Mouse (Mus musculus) MEL (cell line): ENCODE measurements at regions not wholly inside any gene's neighbourhood (a gene's known extent, or its start where the extent isn't known, plus 50 kb on each side); places are given as distances from the start of the nearest gene placed in this dataset.

Experiments used
- DNase-seq: peaks from one replicate; pipeline ENCODE4 v3.0.0; 2011; ENCODE audit warnings: low read depth, low spot score
- H3K27ac ChIP-seq: 2 replicates; pipeline ENCODE4 v1.5.1; 2012; ENCODE audit warnings: low read depth, mild to moderate bottlenecking, control low read depth, low read length, moderate library complexity; ENCODE audit not compliant: control insufficient read depth
- H3K27me3 ChIP-seq, 2 experiments: fragments of 150-350 bp in 1 of 2; sonication (generic) in 1 of 2; 2 replicates each; pipeline ENCODE4 v1.6.1; 2012; ENCODE audit warnings: low read length in 2 of 2, mild to moderate bottlenecking in 2 of 2, improper control_type of control experiment in 1 of 2, moderate library complexity in 1 of 2; ENCODE audit not compliant: insufficient read depth in 2 of 2, control insufficient read depth in 1 of 2
- H3K36me3 ChIP-seq, 2 experiments: 2 replicates each; pipeline ENCODE4 v1.6.1; 2012 to 2014; ENCODE audit warnings: low read length in 2 of 2, improper control_type of control experiment in 1 of 2, inconsistent platforms in 1 of 2, mild to moderate bottlenecking in 1 of 2; ENCODE audit not compliant: insufficient read depth in 2 of 2, control insufficient read depth in 1 of 2
- H3K4me1 ChIP-seq, 2 experiments: fragments of 150-350 bp in 1 of 2; sonication (generic) in 1 of 2; 2 replicates each; pipeline ENCODE4 v1.6.1; 2012; ENCODE audit warnings: low read length in 2 of 2, improper control_type of control experiment in 1 of 2, mild to moderate bottlenecking in 1 of 2; ENCODE audit not compliant: insufficient read depth in 2 of 2, control insufficient read depth in 1 of 2
- H3K4me3 ChIP-seq, 2 experiments: fragments of 150-350 bp in 1 of 2; sonication (generic) in 1 of 2; 2 replicates each; pipeline ENCODE4 v1.5.1; 2012; ENCODE audit warnings: low read depth in 2 of 2, low read length in 2 of 2, mild to moderate bottlenecking in 2 of 2, moderate library complexity in 2 of 2, control low read depth in 1 of 2, improper control_type of control experiment in 1 of 2; ENCODE audit not compliant: control insufficient read depth in 1 of 2, insufficient read depth in 1 of 2
- H3K79me2 ChIP-seq: 2 replicates; pipeline ENCODE4 v1.6.1; 2012; ENCODE audit warnings: mild to moderate bottlenecking, low read length, moderate library complexity; ENCODE audit not compliant: control insufficient read depth, poor library complexity, insufficient read depth
- H3K9ac ChIP-seq: 2 replicates; pipeline ENCODE4 v1.6.1; 2012; ENCODE audit warnings: low read depth, mild to moderate bottlenecking, control low read depth, low read length, moderate library complexity; ENCODE audit not compliant: control insufficient read depth, poor library complexity, severe bottlenecking
- H3K9me3 ChIP-seq: fragments of 150-350 bp; sonication (generic); replicated peaks from 2 replicates; pipeline ENCODE4 v1.6.1; 2012; ENCODE audit warnings: mild to moderate bottlenecking, low read length, improper control_type of control experiment, moderate library complexity; ENCODE audit not compliant: insufficient read depth
- CHD1 ChIP-seq: IDR thresholded peaks from 2 replicates; pipeline ENCODE4 v1.6.1; 2012; ENCODE audit warnings: low read depth, mild to moderate bottlenecking, inconsistent platforms, low read length, improper control_type of control experiment
- CTCF ChIP-seq, 3 experiments: IDR thresholded peaks in 2 of 3; conservative IDR thresholded peaks in 1 of 3; 2 replicates each; pipeline ENCODE4 v1.5.1; 2011 to 2012; ENCODE audit warnings: low read length in 3 of 3, low read depth in 2 of 3, mild to moderate bottlenecking in 2 of 3, improper control_type of control experiment in 1 of 3, inconsistent platforms in 1 of 3, mixed read lengths in 1 of 3, moderate library complexity in 1 of 3; ENCODE audit not compliant: control insufficient read depth in 1 of 3, insufficient read depth in 1 of 3, poor library complexity in 1 of 3, severe bottlenecking in 1 of 3
- ELF1 ChIP-seq: IDR thresholded peaks from 2 replicates; pipeline ENCODE4 v1.6.1; 2014; ENCODE audit warnings: low read depth, mild to moderate bottlenecking, inconsistent platforms, low read length, improper control_type of control experiment, moderate library complexity
- EP300 ChIP-seq, 2 experiments: IDR thresholded peaks; 2 replicates each; pipeline ENCODE4 v1.6.1; 2011; ENCODE audit warnings: improper control_type of control experiment in 2 of 2, low read length in 2 of 2, low read depth in 1 of 2, mild to moderate bottlenecking in 1 of 2
- ETS1 ChIP-seq: IDR thresholded peaks from 2 replicates; pipeline ENCODE4 v1.6.1; 2012; ENCODE audit warnings: low read depth, mild to moderate bottlenecking, inconsistent platforms, low read length, improper control_type of control experiment, moderate library complexity
- GABPA ChIP-seq: IDR thresholded peaks from 2 replicates; pipeline ENCODE4 v1.6.1; 2012; ENCODE audit warnings: low read depth, mild to moderate bottlenecking, inconsistent platforms, low read length, improper control_type of control experiment, moderate library complexity
- GATA1 ChIP-seq: IDR thresholded peaks from 2 replicates; pipeline ENCODE4 v1.6.1; 2011; ENCODE audit warnings: low read depth, low read length, improper control_type of control experiment
- KAT2A ChIP-seq: conservative IDR thresholded peaks from 2 replicates; pipeline ENCODE4 v1.6.1; 2012; ENCODE audit warnings: low read depth, low read length, improper control_type of control experiment, inconsistent platforms
- MAX ChIP-seq: IDR thresholded peaks from 2 replicates; pipeline ENCODE4 v1.6.1; 2011; ENCODE audit warnings: low read length, improper control_type of control experiment
- MEF2A ChIP-seq: IDR thresholded peaks from 2 replicates; pipeline ENCODE4 v1.6.1; 2014; ENCODE audit warnings: low read depth, mild to moderate bottlenecking, inconsistent platforms, low read length, improper control_type of control experiment; ENCODE audit not compliant: poor library complexity, insufficient replicate concordance, severe bottlenecking; ENCODE audit errors: extremely low read depth
- MYB ChIP-seq: IDR thresholded peaks from 2 replicates; pipeline ENCODE4 v1.6.1; 2011; ENCODE audit warnings: mild to moderate bottlenecking, low read depth, low read length, improper control_type of control experiment
- NRF1 ChIP-seq: IDR thresholded peaks from 2 replicates; pipeline ENCODE4 v1.6.1; 2014; ENCODE audit warnings: low read depth, mild to moderate bottlenecking, inconsistent platforms, low read length, improper control_type of control experiment, moderate library complexity; ENCODE audit not compliant: poor library complexity, insufficient read depth, severe bottlenecking
- POLR2A ChIP-seq, 2 experiments: IDR thresholded peaks; 2 replicates each; pipeline ENCODE4 v1.6.1; 2011 to 2012; ENCODE audit warnings: low read length in 2 of 2, mild to moderate bottlenecking in 2 of 2, control low read depth in 1 of 2, improper control_type of control experiment in 1 of 2, low read depth in 1 of 2, moderate library complexity in 1 of 2; ENCODE audit not compliant: control insufficient read depth in 1 of 2, insufficient read depth in 1 of 2, poor library complexity in 1 of 2
- POLR2AphosphoS2 ChIP-seq: IDR thresholded peaks from 2 replicates; pipeline ENCODE4 v1.6.1; 2011; ENCODE audit warnings: low read length, improper control_type of control experiment
- TAL1 ChIP-seq: IDR thresholded peaks from 2 replicates; pipeline ENCODE4 v1.6.1; 2012; ENCODE audit warnings: mild to moderate bottlenecking, inconsistent platforms, low read length, moderate library complexity, mixed read lengths
- UBTF ChIP-seq: IDR thresholded peaks from 2 replicates; pipeline ENCODE4 v1.6.1; 2012; ENCODE audit warnings: low read depth, mild to moderate bottlenecking, inconsistent platforms, low read length, improper control_type of control experiment, moderate library complexity, borderline replicate concordance; ENCODE audit not compliant: insufficient read depth
- USF1 ChIP-seq: IDR thresholded peaks from 2 replicates; pipeline ENCODE4 v1.6.1; 2014; ENCODE audit warnings: low read depth, mild to moderate bottlenecking, inconsistent platforms, low read length, improper control_type of control experiment, moderate library complexity
- USF2 ChIP-seq, 2 experiments: IDR thresholded peaks; 2 replicates each; pipeline ENCODE4 v1.6.1; 2011 to 2012; ENCODE audit warnings: improper control_type of control experiment in 2 of 2, low read length in 2 of 2, borderline replicate concordance in 1 of 2, inconsistent platforms in 1 of 2, low read depth in 1 of 2, mild to moderate bottlenecking in 1 of 2; ENCODE audit not compliant: insufficient read depth in 1 of 2
- ZKSCAN1 ChIP-seq: IDR thresholded peaks from 2 replicates; pipeline ENCODE4 v1.6.1; 2012; ENCODE audit warnings: low read depth, mild to moderate bottlenecking, inconsistent platforms, low read length, improper control_type of control experiment, moderate library complexity
- ZMIZ1 ChIP-seq: IDR thresholded peaks from 2 replicates; pipeline ENCODE4 v1.6.1; 2012; ENCODE audit warnings: low read depth, mild to moderate bottlenecking, inconsistent platforms, low read length, improper control_type of control experiment, moderate library complexity
- ZNF384 ChIP-seq: IDR thresholded peaks from 2 replicates; pipeline ENCODE4 v1.6.1; 2012; ENCODE audit warnings: low read depth, mild to moderate bottlenecking, inconsistent platforms, low read length, improper control_type of control experiment

- H3K27ac ChIP-seq: no peak overlapping the region
- H3K9me3 ChIP-seq: no peaks in the 10 kb centered on the region
- TF ChIP-seq ZMIZ1 (no peak), ETS1 (no peak)
- H3K9ac ChIP-seq: no peak overlapping the region
- no peaks in the 10 kb centered on the region for H3K36me3 ChIP-seq
- H3K27me3 ChIP-seq: no peaks in the 10 kb centered on the region
- H3K4me3 ChIP-seq: no peak overlapping the region
- no peak for DNase-seq
- no peaks in the 10 kb centered on the region for H3K79me2 ChIP-seq
- no peaks in the 10 kb centered on the region for H3K4me1 ChIP-seq
These were observed 341.1 kb downstream of the Cdh26 start for GRCm38 (mm10) chr2:178771435-178771834.

- Histone ChIP-seq H3K79me2 (no peaks in the 10 kb centered on the region), H3K9me3 (no peaks in the 10 kb centered on the region), H3K27ac (no peak overlapping the region), H3K9ac (no peak overlapping the region), H3K4me1 (no peaks in the 10 kb centered on the region), H3K36me3 (no peaks in the 10 kb centered on the region), H3K4me3 (no peak overlapping the region), H3K27me3 (no peaks in the 10 kb centered on the region)
- no peak for TF ChIP-seq POLR2AphosphoS2
- TF ChIP-seq UBTF: no peak
- DNase-seq: no peak
These were observed 341.6 kb downstream of the Cdh26 start for GRCm38 (mm10) chr2:178771881-178772280.

GRCm38 (mm10) chr2:178784822-178785589 lies 354.7 kb downstream of the Cdh26 start:
- H3K4me3 ChIP-seq: no peak overlapping the region
- no peak overlapping the region for H3K27ac ChIP-seq
- H3K9ac ChIP-seq: no peak overlapping the region
- no peaks in the 10 kb centered on the region for H3K27me3 ChIP-seq
- H3K4me1 ChIP-seq: no peaks in the 10 kb centered on the region
- H3K9me3 ChIP-seq: no peaks in the 10 kb centered on the region
- no peaks in the 10 kb centered on the region for H3K36me3 ChIP-seq
- H3K79me2 ChIP-seq: no peaks in the 10 kb centered on the region
- no peak for TF ChIP-seq CTCF (IDR thresholded peaks at IDR 0.05 in 2 of 3, conservative IDR thresholded peaks at IDR 0.05 in 1 of 3; ENCODE audit: control insufficient read depth in 1 of 3, insufficient read depth in 1 of 3, low read depth in 2 of 3, low read length in 3 of 3, poor library complexity in 1 of 3, severe bottlenecking in 1 of 3)
- no peak for TF ChIP-seq MYB
- TF ChIP-seq MAX: no peak
- TF ChIP-seq NRF1: no peak
- TF ChIP-seq ELF1: no peak
- TF ChIP-seq KAT2A: no peak
- TF ChIP-seq MEF2A: no peak
- TF ChIP-seq CHD1: no peak
- TF ChIP-seq USF2 (IDR thresholded peaks at IDR 0.05; ENCODE audit: borderline replicate concordance in 1 of 2, insufficient read depth in 1 of 2, low read depth in 1 of 2, low read length in 2 of 2): no peak
- no peak for TF ChIP-seq ETS1
- no peak for TF ChIP-seq ZNF384
- no peak for TF ChIP-seq GABPA
- TF ChIP-seq ZKSCAN1: no peak
- no peak for TF ChIP-seq TAL1
- TF ChIP-seq EP300 (IDR thresholded peaks at IDR 0.05; ENCODE audit: low read depth in 1 of 2, low read length in 2 of 2): no peak
- no peak for TF ChIP-seq POLR2AphosphoS2
- TF ChIP-seq POLR2A (IDR thresholded peaks at IDR 0.05; ENCODE audit: control insufficient read depth in 1 of 2, insufficient read depth in 1 of 2, low read depth in 1 of 2, low read length in 2 of 2, poor library complexity in 1 of 2): no peak
- TF ChIP-seq GATA1: no peak
- no peak for TF ChIP-seq USF1
- DNase-seq: no peak
